Mouse (Mus musculus): ENCODE data around the gene BC049715. TPM values are rescaled to one million over a fixed set of nuclear protein-coding genes. Genes with fewer than 3 reads are reported as not detected.
"Not testable (repeated sequence)": the region's sequence is repeated elsewhere in the genome, so short reads cannot be mapped to it uniquely, and the experiment has no call there.

BC049715 gene
- polyA plus RNA-seq, 1 experiment from 2014 or later: 2.2 TPM

- WGBS: 2% methylated on average over 19 of the region's 24 CpGs
- Histone ChIP-seq H3K4me3 (ENCODE audit: low read depth, low read length) (peak overlapping the region; percentile 40), H3K27ac (ENCODE audit: low read length) (no peak overlapping the region), H3K9ac (replicated peaks; ENCODE audit: low read depth) (no peak overlapping the region), H3K36me3 (ENCODE audit: insufficient read depth, low read length) (no peaks in the 10 kb centered on the region), H3K4me2 (replicated peaks; ENCODE audit: low read depth, low read length) (peak overlapping the region; percentile 82), H3K4me1 (ENCODE audit: insufficient read depth, low read depth, low read length) (peaks cover 3% of the 10 kb centered on the region; the same call in 1 of the 2 replicates), H3K27me3 (replicated peaks; ENCODE audit: insufficient read depth, low read length) (no peaks in the 10 kb centered on the region), H3K9me3 (ENCODE audit: low read length) (no peaks in the 10 kb centered on the region)
- peak; percentile 35 for DNase-seq (ENCODE audit: low spot score)
- TF ChIP-seq EP300 (IDR thresholded peaks at IDR 0.05): no peak
- TF ChIP-seq CTCF (IDR thresholded peaks at IDR 0.05): no peak
- 0 out of 2 replicates have a peak, but pooled peaks have one; percentile 4 for ATAC-seq
These were observed 33.4 kb upstream of the BC049715 start for GRCm38 (mm10) chr6:136793831-136794525.

GRCm38 (mm10) chr6:136795110-136795509 lies 32.3 kb upstream of the BC049715 start:
- Histone ChIP-seq H3K4me2 (replicated peaks; ENCODE audit: low read depth, low read length) (no peak overlapping the region), H3K9ac (replicated peaks; ENCODE audit: low read depth) (no peak overlapping the region), H3K9me3 (ENCODE audit: low read length) (no peaks in the 10 kb centered on the region), H3K4me3 (ENCODE audit: low read depth, low read length) (no peak overlapping the region), H3K4me1 (ENCODE audit: insufficient read depth, low read depth, low read length) (no peaks in the 10 kb centered on the region; the same call in 1 of the 2 replicates), H3K27me3 (replicated peaks; ENCODE audit: insufficient read depth, low read length) (no peaks in the 10 kb centered on the region), H3K27ac (ENCODE audit: low read length) (no peak overlapping the region), H3K36me3 (ENCODE audit: insufficient read depth, low read length) (no peaks in the 10 kb centered on the region)
- DNase-seq (ENCODE audit: low spot score): no peak
- 58% methylated on average over 1 of the region's 1 CpGs for WGBS
- no peak for ATAC-seq
- TF ChIP-seq EP300 (IDR thresholded peaks at IDR 0.05): no peak
- no peak for TF ChIP-seq CTCF (IDR thresholded peaks at IDR 0.05)

- TF ChIP-seq CTCF (IDR thresholded peaks at IDR 0.05) (no peak), EP300 (IDR thresholded peaks at IDR 0.05) (no peak)
- Histone ChIP-seq H3K9me3 (ENCODE audit: low read length) (no peaks in the 10 kb centered on the region), H3K27ac (ENCODE audit: low read length) (no peak overlapping the region), H3K4me2 (replicated peaks; ENCODE audit: low read depth, low read length) (no peak overlapping the region), H3K9ac (replicated peaks; ENCODE audit: low read depth) (no peak overlapping the region), H3K4me1 (ENCODE audit: insufficient read depth, low read depth, low read length) (no peaks in the 10 kb centered on the region; the same call in 1 of the 2 replicates), H3K36me3 (ENCODE audit: insufficient read depth, low read length) (no peaks in the 10 kb centered on the region), H3K27me3 (replicated peaks; ENCODE audit: insufficient read depth, low read length) (no peaks in the 10 kb centered on the region), H3K4me3 (ENCODE audit: low read depth, low read length) (no peak overlapping the region)
- WGBS: 57% methylated on average over 6 of the region's 6 CpGs
- ATAC-seq: no peak
- DNase-seq (ENCODE audit: low spot score): no peak
These were observed 31.6 kb upstream of the BC049715 start for GRCm38 (mm10) chr6:136795850-136796249.

GRCm38 (mm10) chr6:136797874-136798693 lies 29.3 kb upstream of the BC049715 start:
- not testable (repeated sequence) for DNase-seq (ENCODE audit: low spot score); H3K9me3 ChIP-seq (ENCODE audit: low read length); H3K27me3 ChIP-seq (replicated peaks; ENCODE audit: insufficient read depth, low read length); H3K4me1 ChIP-seq (ENCODE audit: insufficient read depth, low read depth, low read length); H3K4me3 ChIP-seq (ENCODE audit: low read depth, low read length); H3K9ac ChIP-seq (replicated peaks; ENCODE audit: low read depth); H3K36me3 ChIP-seq (ENCODE audit: insufficient read depth, low read length); ATAC-seq; H3K4me2 ChIP-seq (replicated peaks; ENCODE audit: low read depth, low read length); H3K27ac ChIP-seq (ENCODE audit: low read length)
- WGBS: 79% methylated on average over 3 of the region's 3 CpGs

GRCm38 (mm10) chr6:136800710-136801109 lies 26.7 kb upstream of the BC049715 start:
- no peaks in the 10 kb centered on the region for H3K36me3 ChIP-seq (ENCODE audit: insufficient read depth, low read length)
- no peak overlapping the region for H3K9ac ChIP-seq (replicated peaks; ENCODE audit: low read depth)
- no peak overlapping the region for H3K27ac ChIP-seq (ENCODE audit: low read length)
- no peak for DNase-seq (ENCODE audit: low spot score)
- H3K4me1 ChIP-seq (ENCODE audit: insufficient read depth, low read depth, low read length): peaks cover 3% of the 10 kb centered on the region; the same call in 1 of the 2 replicates
- H3K9me3 ChIP-seq (ENCODE audit: low read length): no peaks in the 10 kb centered on the region
- no peak overlapping the region for H3K4me2 ChIP-seq (replicated peaks; ENCODE audit: low read depth, low read length)
- H3K4me3 ChIP-seq (ENCODE audit: low read depth, low read length): no peak overlapping the region
- no peak for ATAC-seq
- no peaks in the 10 kb centered on the region for H3K27me3 ChIP-seq (replicated peaks; ENCODE audit: insufficient read depth, low read length)
- TF ChIP-seq EP300 (IDR thresholded peaks at IDR 0.05) (no peak), CTCF (IDR thresholded peaks at IDR 0.05) (no peak)
- WGBS: 78% methylated on average over 8 of the region's 8 CpGs

- H3K9ac ChIP-seq (replicated peaks; ENCODE audit: low read depth): no peak overlapping the region
- no peak overlapping the region for H3K4me2 ChIP-seq (replicated peaks; ENCODE audit: low read depth, low read length)
- H3K4me1 ChIP-seq (ENCODE audit: insufficient read depth, low read depth, low read length): peaks cover 3% of the 10 kb centered on the region; the same call in 1 of the 2 replicates
- H3K4me3 ChIP-seq (ENCODE audit: low read depth, low read length): no peak overlapping the region
- no peaks in the 10 kb centered on the region for H3K9me3 ChIP-seq (ENCODE audit: low read length)
- no peaks in the 10 kb centered on the region for H3K36me3 ChIP-seq (ENCODE audit: insufficient read depth, low read length)
- no peak for TF ChIP-seq EP300 (IDR thresholded peaks at IDR 0.05)
- TF ChIP-seq CTCF (IDR thresholded peaks at IDR 0.05): no peak
- no peak overlapping the region for H3K27ac ChIP-seq (ENCODE audit: low read length)
- ATAC-seq: no peak
- no peak for DNase-seq (ENCODE audit: low spot score)
- H3K27me3 ChIP-seq (replicated peaks; ENCODE audit: insufficient read depth, low read length): no peaks in the 10 kb centered on the region
- 67% methylated on average over 6 of the region's 6 CpGs for WGBS
These were observed 26.2 kb upstream of the BC049715 start for GRCm38 (mm10) chr6:136801274-136801673.

Data from lung, postnatal 0 days (tissue).